Mouse (Mus musculus) cerebellum, adult 18-20 months (tissue): ENCODE measurements around the gene Abhd2.

ENCODE experiments used
- DNase-seq, 2 experiments: peaks; one replicate each; pipeline ENCODE4 v3.0.0; 2021

The Abhd2 gene

GRCm38 (mm10) chr7:79333419-79333818 is 60.4 kb downstream of the Abhd2 start:
- DNase-seq: no peak

- DNase-seq: no peak
These were observed 63.4 kb downstream of the Abhd2 start for GRCm38 (mm10) chr7:79336362-79336910.

GRCm38 (mm10) chr7:79345902-79346301 is 72.9 kb downstream of the Abhd2 start:
- DNase-seq: peak; percentile 28 to 51

GRCm38 (mm10) chr7:79346555-79347075 is 73.6 kb downstream of the Abhd2 start:
- DNase-seq: no peak

GRCm38 (mm10) chr7:79347108-79347813 is 74.3 kb downstream of the Abhd2 start:
- no peak for DNase-seq

GRCm38 (mm10) chr7:79348816-79349215 is 75.8 kb downstream of the Abhd2 start:
- DNase-seq: no peak

GRCm38 (mm10) chr7:79349738-79350386 is 76.9 kb downstream of the Abhd2 start:
- DNase-seq: peak; percentile 82

- DNase-seq: no peak
These were observed 85.6 kb downstream of the Abhd2 start for GRCm38 (mm10) chr7:79358350-79359182.

- DNase-seq: no peak
These were observed 86.1 kb downstream of the Abhd2 start for GRCm38 (mm10) chr7:79359183-79359435.

GRCm38 (mm10) chr7:79360056-79360455 is 87.1 kb downstream of the Abhd2 start:
- DNase-seq: no peak

GRCm38 (mm10) chr7:79362208-79362607 is 89.2 kb downstream of the Abhd2 start:
- DNase-seq: no peak

GRCm38 (mm10) chr7:79362830-79363229 is 89.8 kb downstream of the Abhd2 start:
- DNase-seq: no peak

GRCm38 (mm10) chr7:79363370-79364043 is 90.5 kb downstream of the Abhd2 start:
- peak in 1 of 2 experiments; percentile 21 for DNase-seq

GRCm38 (mm10) chr7:79368664-79369063 is 95.7 kb downstream of the Abhd2 start:
- no peak for DNase-seq

GRCm38 (mm10) chr7:79369416-79369815 is 96.4 kb downstream of the Abhd2 start:
- DNase-seq: no peak

- DNase-seq: peak; percentile 54 to 61
These were observed 98.4 kb downstream of the Abhd2 start for GRCm38 (mm10) chr7:79371321-79371879.

GRCm38 (mm10) chr7:79374017-79374416 is 101.0 kb downstream of the Abhd2 start:
- DNase-seq: no peak

- DNase-seq: no peak
These were observed 102.6 kb downstream of the Abhd2 start for GRCm38 (mm10) chr7:79375594-79375993.

GRCm38 (mm10) chr7:79376516-79377275 is 103.7 kb downstream of the Abhd2 start:
- no peak for DNase-seq

- no peak for DNase-seq
These were observed 113.6 kb downstream of the Abhd2 start, which contains the start of gene Rlbp1 for GRCm38 (mm10) chr7:79386422-79387133. Rlbp1 (minus strand) TSS chr7:79387048.

- DNase-seq: no peak
These were observed 114.1 kb downstream of the Abhd2 start for GRCm38 (mm10) chr7:79387140-79387539.
